Mouse (Mus musculus): ENCODE measurements at regions not wholly inside any gene's neighbourhood (a gene's known extent, or its start where the extent isn't known, plus 50 kb on each side); places are given as distances from the start of the nearest gene placed in this dataset.
"Not testable (repeated sequence)": the region's sequence is repeated elsewhere in the genome, so short reads cannot be mapped to it uniquely, and the experiment has no call there.

DNA sequence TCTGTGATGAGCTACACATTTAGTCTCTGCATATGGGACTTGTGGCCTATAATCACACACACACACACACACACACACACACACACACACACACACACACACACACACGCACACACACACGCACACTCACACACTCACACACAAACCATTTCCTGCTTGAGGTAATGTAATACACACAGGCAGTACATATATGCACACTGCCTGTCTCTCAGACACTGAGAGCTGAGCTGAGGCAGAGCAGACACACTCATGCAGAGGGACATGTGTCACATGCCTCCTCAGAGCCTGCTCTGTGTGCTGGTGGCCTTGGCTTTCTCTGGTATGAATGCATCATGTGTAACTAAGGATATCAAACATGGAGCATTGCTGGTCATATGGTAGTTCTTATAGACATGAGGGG lies 772.1 kb upstream of the Olfr1507 start:
- H3K36me3 ChIP-seq (ENCODE audit: control insufficient read depth, insufficient read depth); H3K27me3 ChIP-seq (ENCODE audit: control insufficient read depth, insufficient read depth, low read depth, low read length); H3K27ac ChIP-seq (ENCODE audit: low read length); H3K9me3 ChIP-seq (replicated peaks; ENCODE audit: control insufficient read depth, low read length); ATAC-seq (ENCODE audit: low read depth); H3K4me2 ChIP-seq (ENCODE audit: low read depth, low read length); H3K4me3 ChIP-seq (ENCODE audit: low read depth, low read length); H3K4me1 ChIP-seq (ENCODE audit: control insufficient read depth, low read depth, low read length); H3K9ac ChIP-seq (ENCODE audit: low read depth, low read length): not testable (repeated sequence)
- WGBS (ENCODE audit: insufficient replicate concordance), result no CpG with 5 or more reads among the region's 2 CpGs

DNA sequence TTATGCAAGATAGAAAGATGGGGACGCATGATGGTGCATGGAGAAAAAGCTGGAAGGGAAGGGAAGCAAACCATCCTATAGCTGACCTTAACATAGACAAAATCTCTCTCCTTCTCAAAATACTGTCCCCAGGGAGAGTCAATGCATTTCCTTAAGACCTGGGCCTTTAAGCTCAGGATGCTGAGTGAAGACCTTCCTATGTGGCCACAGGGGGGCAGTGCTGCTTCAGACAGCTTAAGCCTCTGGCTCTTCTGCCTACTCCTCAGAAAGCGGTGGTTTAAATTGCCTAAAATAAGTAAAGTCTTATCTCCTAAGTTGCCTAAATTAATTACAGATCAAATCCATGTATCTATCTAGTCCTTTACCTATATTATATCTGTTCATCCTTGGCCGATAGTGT lies 760.4 kb upstream of the Olfr1507 start:
- H3K4me3 ChIP-seq (ENCODE audit: low read depth, low read length); ATAC-seq (ENCODE audit: low read depth); H3K27ac ChIP-seq (ENCODE audit: low read length); H3K36me3 ChIP-seq (ENCODE audit: control insufficient read depth, insufficient read depth); H3K9me3 ChIP-seq (replicated peaks; ENCODE audit: control insufficient read depth, low read length); H3K4me1 ChIP-seq (ENCODE audit: control insufficient read depth, low read depth, low read length); H3K4me2 ChIP-seq (ENCODE audit: low read depth, low read length); H3K27me3 ChIP-seq (ENCODE audit: control insufficient read depth, insufficient read depth, low read depth, low read length); H3K9ac ChIP-seq (ENCODE audit: low read depth, low read length): not testable (repeated sequence)
- WGBS (ENCODE audit: insufficient replicate concordance), result no CpG with 5 or more reads among the region's 3 CpGs

DNA sequence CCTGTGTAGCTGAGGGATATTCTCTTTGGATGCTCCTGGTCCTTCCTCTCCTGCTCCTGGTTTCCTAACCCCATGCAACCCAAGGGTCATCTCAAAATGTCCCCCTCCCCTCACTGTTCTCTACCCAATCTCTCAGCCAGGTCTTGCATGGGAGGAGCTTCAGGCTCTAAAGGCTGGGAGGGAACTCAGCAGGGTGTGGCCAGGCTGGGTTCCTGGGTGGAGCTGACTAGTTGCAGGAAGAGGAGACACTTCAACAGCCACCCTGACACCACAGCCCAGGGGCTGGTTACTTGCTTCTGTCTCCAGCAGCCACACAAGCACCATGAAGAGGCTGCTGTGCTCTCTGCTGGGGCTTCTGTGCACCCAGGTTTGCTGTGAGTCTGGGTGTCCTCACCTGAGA lies 757.9 kb upstream of the Olfr1507 start:
- H3K9ac ChIP-seq (ENCODE audit: low read depth, low read length); H3K27me3 ChIP-seq (ENCODE audit: control insufficient read depth, insufficient read depth, low read depth, low read length); H3K4me3 ChIP-seq (ENCODE audit: low read depth, low read length); ATAC-seq (ENCODE audit: low read depth); H3K4me1 ChIP-seq (ENCODE audit: control insufficient read depth, low read depth, low read length); H3K27ac ChIP-seq (ENCODE audit: low read length); H3K9me3 ChIP-seq (replicated peaks; ENCODE audit: control insufficient read depth, low read length); H3K4me2 ChIP-seq (ENCODE audit: low read depth, low read length); H3K36me3 ChIP-seq (ENCODE audit: control insufficient read depth, insufficient read depth): not testable (repeated sequence)

DNA sequence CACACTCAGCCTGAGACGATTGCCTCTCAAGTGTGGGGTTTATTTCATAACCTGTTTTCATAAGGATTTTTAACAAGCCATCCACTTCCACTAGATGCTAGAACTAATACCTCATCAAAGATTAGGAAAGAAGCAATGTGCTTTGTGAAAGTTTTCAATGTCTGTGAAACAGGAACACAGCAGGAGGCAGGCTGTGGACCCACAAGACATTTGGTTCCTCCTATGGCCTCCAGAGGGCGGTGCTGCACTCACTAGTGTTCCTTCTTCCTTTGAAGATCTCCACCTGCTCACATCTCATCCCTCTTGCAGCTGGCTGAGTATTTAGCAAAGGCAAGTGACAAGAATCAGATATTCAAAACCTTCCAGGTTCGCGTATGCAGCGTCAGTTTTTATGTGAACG lies 735.6 kb upstream of the Olfr1507 start:
- H3K36me3 ChIP-seq (ENCODE audit: control insufficient read depth, insufficient read depth); H3K4me3 ChIP-seq (ENCODE audit: low read depth, low read length); ATAC-seq (ENCODE audit: low read depth); H3K9ac ChIP-seq (ENCODE audit: low read depth, low read length); H3K27me3 ChIP-seq (ENCODE audit: control insufficient read depth, insufficient read depth, low read depth, low read length); H3K4me2 ChIP-seq (ENCODE audit: low read depth, low read length); H3K9me3 ChIP-seq (replicated peaks; ENCODE audit: control insufficient read depth, low read length); H3K4me1 ChIP-seq (ENCODE audit: control insufficient read depth, low read depth, low read length); H3K27ac ChIP-seq (ENCODE audit: low read length): not testable (repeated sequence)
- WGBS (ENCODE audit: insufficient replicate concordance), result no CpG with 5 or more reads among the region's 6 CpGs

DNA sequence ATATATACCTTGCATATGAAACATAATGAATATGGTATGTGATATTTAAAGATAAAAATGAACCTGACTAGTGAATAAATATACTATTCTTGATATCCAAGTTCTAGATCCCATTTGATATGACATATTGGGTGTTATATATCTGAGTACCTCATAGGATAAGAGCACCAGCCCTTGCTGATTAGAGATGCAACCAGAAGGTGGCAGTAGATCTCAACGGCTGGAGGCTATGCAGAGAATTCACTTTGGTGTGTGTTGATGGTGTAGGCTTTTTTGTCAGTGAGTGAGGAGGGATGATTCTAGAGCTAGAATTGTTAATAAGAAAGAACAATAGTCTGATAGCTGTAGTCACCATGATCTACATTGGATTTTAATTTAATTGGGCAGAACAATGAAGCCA lies 729.2 kb upstream of the Olfr1507 start:
- H3K9me3 ChIP-seq (replicated peaks; ENCODE audit: control insufficient read depth, low read length); H3K4me2 ChIP-seq (ENCODE audit: low read depth, low read length); H3K4me3 ChIP-seq (ENCODE audit: low read depth, low read length); H3K9ac ChIP-seq (ENCODE audit: low read depth, low read length); H3K27me3 ChIP-seq (ENCODE audit: control insufficient read depth, insufficient read depth, low read depth, low read length); H3K4me1 ChIP-seq (ENCODE audit: control insufficient read depth, low read depth, low read length); H3K36me3 ChIP-seq (ENCODE audit: control insufficient read depth, insufficient read depth); H3K27ac ChIP-seq (ENCODE audit: low read length); ATAC-seq (ENCODE audit: low read depth): not testable (repeated sequence)
- no CpG with 5 or more reads among the region's 1 CpGs for WGBS (ENCODE audit: insufficient replicate concordance)

DNA sequence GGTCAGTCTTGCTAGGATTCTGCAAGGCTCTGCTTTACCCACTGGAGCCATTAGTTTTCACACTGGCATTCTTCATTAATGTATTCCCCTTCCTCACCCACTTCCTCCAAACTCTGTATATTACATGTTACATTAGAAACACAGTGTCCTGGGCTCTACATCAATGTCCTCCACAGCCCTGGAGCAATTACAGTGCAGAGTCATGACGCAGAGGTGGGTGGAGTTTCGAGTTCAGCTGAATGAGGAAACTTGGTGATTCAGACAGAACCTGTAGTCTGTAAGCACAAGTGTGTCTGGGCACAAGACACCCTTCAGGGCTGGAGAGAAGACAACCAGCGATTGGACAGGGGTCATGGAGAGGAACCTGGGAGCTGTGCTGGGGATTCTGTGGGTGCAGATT lies 715.0 kb upstream of the Olfr1507 start:
- not testable (repeated sequence) for H3K4me3 ChIP-seq (ENCODE audit: low read depth, low read length); H3K9ac ChIP-seq (ENCODE audit: low read depth, low read length); H3K9me3 ChIP-seq (replicated peaks; ENCODE audit: control insufficient read depth, low read length); ATAC-seq (ENCODE audit: low read depth); H3K4me2 ChIP-seq (ENCODE audit: low read depth, low read length); H3K27me3 ChIP-seq (ENCODE audit: control insufficient read depth, insufficient read depth, low read depth, low read length); H3K36me3 ChIP-seq (ENCODE audit: control insufficient read depth, insufficient read depth); H3K27ac ChIP-seq (ENCODE audit: low read length); H3K4me1 ChIP-seq (ENCODE audit: control insufficient read depth, low read depth, low read length)
- WGBS (ENCODE audit: insufficient replicate concordance), result no CpG with 5 or more reads among the region's 3 CpGs

DNA sequence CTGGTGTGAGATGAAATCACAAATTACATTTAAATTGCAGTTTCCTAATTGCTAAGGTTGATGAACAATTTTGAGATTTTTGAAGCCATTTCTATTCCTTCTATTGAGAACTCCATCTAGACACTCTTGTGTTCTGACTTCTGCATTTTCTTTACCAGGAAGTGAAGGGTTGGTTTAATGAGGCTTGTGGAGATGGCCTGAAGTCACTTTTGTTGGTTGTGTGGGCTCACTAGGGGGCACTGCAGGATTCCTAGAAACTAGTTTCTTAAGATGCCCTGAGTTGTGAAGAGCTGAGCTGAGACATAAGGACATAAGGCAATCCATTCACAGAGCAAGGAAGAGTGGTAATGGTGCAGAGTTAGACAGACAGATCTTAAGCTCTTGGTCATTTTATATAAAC lies 713.7 kb upstream of the Olfr1507 start:
- not testable (repeated sequence) for H3K36me3 ChIP-seq (ENCODE audit: control insufficient read depth, insufficient read depth); ATAC-seq (ENCODE audit: low read depth); H3K4me3 ChIP-seq (ENCODE audit: low read depth, low read length); H3K27ac ChIP-seq (ENCODE audit: low read length); H3K9me3 ChIP-seq (replicated peaks; ENCODE audit: control insufficient read depth, low read length); H3K4me2 ChIP-seq (ENCODE audit: low read depth, low read length); H3K27me3 ChIP-seq (ENCODE audit: control insufficient read depth, insufficient read depth, low read depth, low read length); H3K4me1 ChIP-seq (ENCODE audit: control insufficient read depth, low read depth, low read length); H3K9ac ChIP-seq (ENCODE audit: low read depth, low read length)

DNA sequence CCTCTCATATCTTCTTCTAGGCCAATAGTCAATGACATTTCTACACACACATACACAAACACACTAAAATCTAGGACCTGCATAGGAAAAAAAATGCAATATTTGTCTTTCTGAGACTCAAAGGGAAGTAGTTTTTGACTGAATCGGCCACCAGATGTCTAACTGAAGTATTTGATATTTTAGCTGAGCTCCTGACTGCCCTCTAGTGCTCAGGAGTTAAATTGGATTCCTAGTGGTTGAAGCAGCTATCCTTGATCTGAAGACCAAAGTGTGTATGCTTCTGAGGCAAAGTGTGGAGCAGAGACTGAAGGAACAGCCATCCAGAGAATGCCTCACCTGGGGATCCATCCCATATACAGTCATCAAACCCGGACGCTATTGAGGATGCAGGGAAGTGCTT lies 695.4 kb upstream of the Olfr1507 start:
- H3K36me3 ChIP-seq (ENCODE audit: control insufficient read depth, insufficient read depth); H3K4me3 ChIP-seq (ENCODE audit: low read depth, low read length); H3K27ac ChIP-seq (ENCODE audit: low read length); H3K4me2 ChIP-seq (ENCODE audit: low read depth, low read length); H3K27me3 ChIP-seq (ENCODE audit: control insufficient read depth, insufficient read depth, low read depth, low read length); H3K4me1 ChIP-seq (ENCODE audit: control insufficient read depth, low read depth, low read length); H3K9ac ChIP-seq (ENCODE audit: low read depth, low read length); H3K9me3 ChIP-seq (replicated peaks; ENCODE audit: control insufficient read depth, low read length); ATAC-seq (ENCODE audit: low read depth): not testable (repeated sequence)
- WGBS (ENCODE audit: insufficient replicate concordance), result no CpG with 5 or more reads among the region's 3 CpGs

DNA sequence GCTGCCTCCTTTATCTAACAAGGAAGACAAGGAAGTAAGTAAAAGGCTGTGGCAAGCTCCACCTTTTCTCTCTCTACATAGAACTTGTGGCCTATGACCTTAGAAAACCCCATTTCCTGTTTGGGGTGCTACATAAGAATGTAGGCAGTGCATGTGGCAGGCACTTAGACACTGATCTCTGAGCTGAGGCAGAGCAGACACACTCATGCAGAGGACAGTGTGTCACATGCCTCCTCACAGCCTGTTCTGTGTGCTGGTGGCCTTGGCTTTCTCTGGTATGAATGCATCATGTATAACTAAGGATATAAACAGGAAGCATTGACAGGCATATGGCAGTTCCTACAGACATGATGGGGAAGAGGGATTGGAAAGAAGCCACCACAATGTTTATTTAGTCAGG lies 678.5 kb upstream of the Olfr1507 start:
- H3K27me3 ChIP-seq (ENCODE audit: control insufficient read depth, insufficient read depth, low read depth, low read length); H3K4me2 ChIP-seq (ENCODE audit: low read depth, low read length); H3K36me3 ChIP-seq (ENCODE audit: control insufficient read depth, insufficient read depth); H3K9ac ChIP-seq (ENCODE audit: low read depth, low read length); ATAC-seq (ENCODE audit: low read depth); H3K4me3 ChIP-seq (ENCODE audit: low read depth, low read length); H3K27ac ChIP-seq (ENCODE audit: low read length); H3K9me3 ChIP-seq (replicated peaks; ENCODE audit: control insufficient read depth, low read length); H3K4me1 ChIP-seq (ENCODE audit: control insufficient read depth, low read depth, low read length): not testable (repeated sequence)

DNA sequence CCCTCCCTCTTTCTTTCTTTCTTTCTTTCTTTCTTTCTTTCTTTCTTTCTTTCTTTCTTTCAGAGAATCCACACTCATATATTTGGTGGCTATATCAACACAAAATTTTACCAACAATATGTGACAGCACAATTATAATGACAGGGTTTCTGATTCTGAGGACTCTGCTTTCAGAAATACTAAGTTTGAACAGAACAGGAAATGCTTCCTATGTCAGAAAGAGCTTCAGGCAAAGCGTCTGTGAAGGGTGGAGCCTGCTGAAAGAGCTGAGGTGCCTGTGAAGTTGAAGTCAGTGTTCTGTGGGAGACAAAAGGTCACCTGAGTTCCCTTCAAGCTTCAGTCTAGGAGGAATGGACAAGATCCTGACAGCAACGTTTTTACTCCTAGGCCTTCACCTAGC lies 670.8 kb upstream of the Olfr1507 start:
- not testable (repeated sequence) for H3K4me1 ChIP-seq (ENCODE audit: control insufficient read depth, low read depth, low read length); H3K4me2 ChIP-seq (ENCODE audit: low read depth, low read length); H3K9ac ChIP-seq (ENCODE audit: low read depth, low read length); H3K9me3 ChIP-seq (replicated peaks; ENCODE audit: control insufficient read depth, low read length); ATAC-seq (ENCODE audit: low read depth); H3K27me3 ChIP-seq (ENCODE audit: control insufficient read depth, insufficient read depth, low read depth, low read length); H3K36me3 ChIP-seq (ENCODE audit: control insufficient read depth, insufficient read depth); H3K27ac ChIP-seq (ENCODE audit: low read length); H3K4me3 ChIP-seq (ENCODE audit: low read depth, low read length)
- WGBS (ENCODE audit: insufficient replicate concordance), result no CpG with 5 or more reads among the region's 2 CpGs
